Mouse (Mus musculus): ENCODE measurements around the gene Gys1.
A peak's percentile ranks its signal among the peaks of the same experiment; 100 is the strongest.

GRCm38 (mm10) chr7:45447325-45447990 is 12.8 kb downstream of the Gys1 start:
- TF ChIP-seq POLR2A (IDR thresholded peaks at IDR 0.05; ENCODE audit: low read depth, low read length) (no peak), CTCF (IDR thresholded peaks at IDR 0.05; ENCODE audit: extremely low read depth, insufficient read length, insufficient replicate concordance, low read depth, low read length) (peak; percentile 36; the same call in 1 of the 2 replicates)
